Mouse (Mus musculus): Measurements from ENCODE around the gene Phrf1. TPM values are rescaled to one million over a fixed set of nuclear protein-coding genes. Genes with fewer than 3 reads are reported as not detected.

The Phrf1 gene
- polyA plus RNA-seq, 2 experiments, result 14.1 to 25.7 TPM

- TF ChIP-seq CTCF (IDR thresholded peaks at IDR 0.05; ENCODE audit: low read depth) (no peak), EP300 (IDR thresholded peaks at IDR 0.05; ENCODE audit: low read depth) (no peak)
- H3K9me3 ChIP-seq (ENCODE audit: control insufficient read depth, low read length), result no peaks in the 10 kb centered on the region
- peak within 1 kb of the TSS; percentile 62 for H3K9ac ChIP-seq (replicated peaks)
- H3K36me3 ChIP-seq (replicated peaks; ENCODE audit: control insufficient read depth, insufficient read depth, low read depth), result peaks cover 28% of the 10 kb centered on the region
- WGBS (ENCODE audit: insufficient replicate concordance), result 4% methylated on average over 25 of the region's 25 CpGs
- peak within 1 kb of the TSS; percentile 64 to 97 for H3K4me3 ChIP-seq (ENCODE audit: insufficient read depth in 1 of 2, low read depth in 2 of 2, low read length in 2 of 2)
- DNase-seq (ENCODE audit: low read depth in 3 of 3, low spot score in 3 of 3), result peak; percentile 60 to 74 (median 69)
- no peaks in the 10 kb centered on the region; the same call in 1 of the 2 replicates for H3K27me3 ChIP-seq (ENCODE audit: control insufficient read depth, insufficient read depth, low read length)
- H3K4me2 ChIP-seq (ENCODE audit: low read depth), result peak within 1 kb of the TSS; percentile 74
- ATAC-seq (ENCODE audit: insufficient read depth), result peak; percentile 78
- H3K27ac ChIP-seq, result no peak within 1 kb of the TSS; the same call in 1 of the 2 replicates
- H3K4me1 ChIP-seq (replicated peaks; ENCODE audit: control insufficient read depth in 2 of 2, insufficient read depth in 2 of 2, low read length in 1 of 2), result peaks cover 13 to 17% of the 10 kb centered on the region in 2 experiments
These were observed 37.4 kb downstream of the Phrf1 start, which contains the start of gene Irf7 for GRCm38 (mm10) chr7:141265739-141266561. Gene Irf7 (minus strand): TSS chr7:141266481.

GRCm38 (mm10) chr7:141268466-141269272, 40.1 kb downstream of the Phrf1 start:
- Histone ChIP-seq H3K4me1 (replicated peaks; ENCODE audit: control insufficient read depth in 2 of 2, insufficient read depth in 2 of 2, low read length in 1 of 2) (peaks cover 13 to 17% of the 10 kb centered on the region in 2 experiments), H3K4me2 (ENCODE audit: low read depth) (peak overlapping the region; percentile 44), H3K27ac (no peak overlapping the region), H3K36me3 (replicated peaks; ENCODE audit: control insufficient read depth, insufficient read depth, low read depth) (peaks cover under 1% of the 10 kb centered on the region), H3K27me3 (ENCODE audit: control insufficient read depth, insufficient read depth, low read length) (no peaks in the 10 kb centered on the region; the same call in 1 of the 2 replicates), H3K9ac (replicated peaks) (no peak overlapping the region), H3K9me3 (ENCODE audit: control insufficient read depth, low read length) (no peaks in the 10 kb centered on the region), H3K4me3 (ENCODE audit: insufficient read depth in 1 of 2, low read depth in 2 of 2, low read length in 2 of 2) (peak overlapping the region in 1 of 2 experiments; percentile 9; a peak in 1 of 4 replicates)
- WGBS (ENCODE audit: insufficient replicate concordance), result 17% methylated on average over 24 of the region's 24 CpGs
- no peak for ATAC-seq (ENCODE audit: insufficient read depth)
- no peak for TF ChIP-seq CTCF (IDR thresholded peaks at IDR 0.05; ENCODE audit: low read depth)
- TF ChIP-seq EP300 (IDR thresholded peaks at IDR 0.05; ENCODE audit: low read depth), result no peak
- DNase-seq (ENCODE audit: low read depth in 3 of 3, low spot score in 3 of 3), result no peak

GRCm38 (mm10) chr7:141269273-141269545, 40.6 kb downstream of the Phrf1 start:
- Histone ChIP-seq H3K4me2 (ENCODE audit: low read depth) (peak overlapping the region; percentile 27), H3K4me1 (replicated peaks; ENCODE audit: control insufficient read depth in 2 of 2, insufficient read depth in 2 of 2, low read length in 1 of 2) (peaks cover 13 to 17% of the 10 kb centered on the region in 2 experiments), H3K4me3 (ENCODE audit: insufficient read depth in 1 of 2, low read depth in 2 of 2, low read length in 2 of 2) (peak overlapping the region in 1 of 2 experiments; percentile 9; a peak in 1 of 4 replicates), H3K27ac (no peak overlapping the region), H3K36me3 (replicated peaks; ENCODE audit: control insufficient read depth, insufficient read depth, low read depth) (no peaks in the 10 kb centered on the region; the same call in 1 of the 2 replicates), H3K9ac (replicated peaks) (no peak overlapping the region), H3K27me3 (ENCODE audit: control insufficient read depth, insufficient read depth, low read length) (no peaks in the 10 kb centered on the region; the same call in 1 of the 2 replicates), H3K9me3 (ENCODE audit: control insufficient read depth, low read length) (no peaks in the 10 kb centered on the region)
- WGBS (ENCODE audit: insufficient replicate concordance), result 47% methylated on average over 14 of the region's 14 CpGs
- ATAC-seq (ENCODE audit: insufficient read depth) (no peak), DNase-seq (ENCODE audit: low read depth in 3 of 3, low spot score in 3 of 3) (no peak)
- TF ChIP-seq EP300 (IDR thresholded peaks at IDR 0.05; ENCODE audit: low read depth) (no peak), CTCF (IDR thresholded peaks at IDR 0.05; ENCODE audit: low read depth) (no peak)

GRCm38 (mm10) chr7:141270631-141271030, 42.0 kb downstream of the Phrf1 start:
- H3K4me3 ChIP-seq (ENCODE audit: insufficient read depth in 1 of 2, low read depth in 2 of 2, low read length in 2 of 2), result no peak overlapping the region
- peaks cover 6% of the 10 kb centered on the region in 2 experiments for H3K4me1 ChIP-seq (replicated peaks; ENCODE audit: control insufficient read depth in 2 of 2, insufficient read depth in 2 of 2, low read length in 1 of 2)
- WGBS (ENCODE audit: insufficient replicate concordance), result 66% methylated on average over 3 of the region's 3 CpGs
- DNase-seq (ENCODE audit: low read depth in 3 of 3, low spot score in 3 of 3) (no peak), ATAC-seq (ENCODE audit: insufficient read depth) (no peak)
- no peak overlapping the region for H3K27ac ChIP-seq
- no peaks in the 10 kb centered on the region for H3K36me3 ChIP-seq (replicated peaks; ENCODE audit: control insufficient read depth, insufficient read depth, low read depth)
- H3K4me2 ChIP-seq (ENCODE audit: low read depth), result no peak overlapping the region
- no peak overlapping the region for H3K9ac ChIP-seq (replicated peaks)
- no peaks in the 10 kb centered on the region for H3K9me3 ChIP-seq (ENCODE audit: control insufficient read depth, low read length)
- no peaks in the 10 kb centered on the region; the same call in 1 of the 2 replicates for H3K27me3 ChIP-seq (ENCODE audit: control insufficient read depth, insufficient read depth, low read length)
- TF ChIP-seq EP300 (IDR thresholded peaks at IDR 0.05; ENCODE audit: low read depth), result no peak
- no peak for TF ChIP-seq CTCF (IDR thresholded peaks at IDR 0.05; ENCODE audit: low read depth)

- Histone ChIP-seq H3K4me2 (ENCODE audit: low read depth) (no peak overlapping the region), H3K9ac (replicated peaks) (no peak overlapping the region), H3K4me3 (ENCODE audit: insufficient read depth in 1 of 2, low read depth in 2 of 2, low read length in 2 of 2) (no peak overlapping the region), H3K27ac (no peak overlapping the region), H3K27me3 (ENCODE audit: control insufficient read depth, insufficient read depth, low read length) (peaks cover 19% of the 10 kb centered on the region), H3K36me3 (replicated peaks; ENCODE audit: control insufficient read depth, insufficient read depth, low read depth) (no peaks in the 10 kb centered on the region), H3K9me3 (ENCODE audit: control insufficient read depth, low read length) (no peaks in the 10 kb centered on the region), H3K4me1 (replicated peaks; ENCODE audit: control insufficient read depth in 2 of 2, insufficient read depth in 2 of 2, low read length in 1 of 2) (0 out of 4 replicates have a peak, but pooled peaks cover 0 to 2% of the 10 kb centered on the region in 2 experiments)
- TF ChIP-seq EP300 (IDR thresholded peaks at IDR 0.05; ENCODE audit: low read depth) (no peak), CTCF (IDR thresholded peaks at IDR 0.05; ENCODE audit: low read depth) (no peak)
- WGBS (ENCODE audit: insufficient replicate concordance), result 70% methylated on average over 9 of the region's 9 CpGs
- no peak for DNase-seq (ENCODE audit: low read depth in 3 of 3, low spot score in 3 of 3)
- ATAC-seq (ENCODE audit: insufficient read depth), result no peak
These were observed 46.8 kb downstream of the Phrf1 start for GRCm38 (mm10) chr7:141275356-141275755.
